Mouse (Mus musculus) cerebellum, adult 9-10 months (tissue): ENCODE results near the gene Nipal4.
A peak's percentile ranks its signal among the peaks of the same experiment; 100 is the strongest.

Experiments
- DNase-seq: peaks from one replicate; pipeline ENCODE4 v3.0.0; 2022

Gene Nipal4

GRCm38 (mm10) chr11:46156945-46157344 is 9.4 kb downstream of the Nipal4 start:
- DNase-seq, result no peak

DNA sequence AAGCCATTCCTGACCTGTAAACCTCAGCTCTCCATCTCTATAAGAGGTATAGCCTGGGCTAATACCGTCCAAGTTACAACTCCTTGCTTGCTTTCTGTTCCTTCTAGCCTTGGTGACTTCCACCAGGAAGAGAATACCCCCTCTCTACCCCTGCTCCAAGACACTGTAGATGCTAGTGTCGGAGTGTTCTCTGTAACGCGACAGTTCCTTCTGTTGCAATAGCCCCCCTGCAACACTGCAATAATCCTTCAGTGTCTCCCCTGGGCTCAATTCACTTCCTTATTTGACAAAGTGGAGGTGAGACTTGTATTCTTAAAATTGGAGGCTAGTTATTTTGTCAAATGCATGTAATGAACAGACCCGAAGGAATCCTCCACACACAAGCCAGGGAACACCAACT is 19.7 kb downstream of the Nipal4 start:
- no peak for DNase-seq

GRCm38 (mm10) chr11:46145163-46145875 is 21.0 kb downstream of the Nipal4 start:
- no peak for DNase-seq

GRCm38 (mm10) chr11:46143342-46143741 is 23.0 kb downstream of the Nipal4 start:
- DNase-seq, result no peak

GRCm38 (mm10) chr11:46134899-46135298 is 31.4 kb downstream of the Nipal4 start:
- no peak for DNase-seq

GRCm38 (mm10) chr11:46131022-46131986 is 35.0 kb downstream of the Nipal4 start:
- DNase-seq, result no peak

- DNase-seq, result peak; percentile 46
These were observed 37.8 kb downstream of the Nipal4 start for GRCm38 (mm10) chr11:46128548-46128945.

DNA sequence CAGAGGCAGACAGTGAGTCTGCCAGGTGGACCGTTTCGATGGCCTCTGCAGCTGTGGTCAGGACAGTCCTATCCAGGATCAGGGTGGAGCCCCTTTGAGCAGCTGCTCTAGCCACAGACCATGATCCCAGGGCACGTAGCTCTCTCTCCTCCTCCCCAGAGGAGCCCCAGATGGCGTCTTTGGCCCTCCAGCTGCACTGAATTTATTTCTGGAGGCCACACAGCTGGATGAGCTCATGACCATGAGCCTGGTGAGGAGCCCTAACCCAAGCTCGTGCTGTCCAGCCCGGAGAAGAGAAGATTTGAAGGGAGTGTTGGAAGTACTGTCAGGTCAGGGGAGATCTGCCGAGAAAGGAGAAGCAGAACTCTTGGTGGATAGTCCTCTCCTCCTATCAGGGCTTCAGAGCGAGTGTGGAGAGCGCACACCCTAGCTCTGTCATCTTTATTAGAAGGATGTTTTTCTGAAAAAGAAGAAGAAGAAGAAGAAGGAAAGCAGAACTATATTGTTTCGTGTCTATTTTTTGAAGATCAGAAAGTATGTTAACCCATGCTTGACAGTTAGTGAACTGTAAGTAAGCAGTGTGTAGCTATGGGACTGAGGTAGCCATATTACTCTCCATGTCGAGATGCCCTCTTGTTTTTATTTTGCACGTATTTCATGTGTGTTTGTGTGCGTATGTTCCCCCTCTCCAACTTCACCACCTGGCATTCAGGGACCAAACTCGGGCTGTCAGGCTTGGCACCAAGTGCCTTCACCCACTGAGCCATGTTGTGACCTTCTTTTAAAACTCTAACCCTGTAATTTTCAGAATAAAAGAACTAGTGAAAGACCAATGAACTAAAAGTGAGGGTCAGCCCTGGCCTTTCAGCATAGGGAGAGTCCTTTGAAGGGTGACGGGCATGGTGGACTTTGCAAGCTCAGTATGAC is 38.4 kb downstream of the Nipal4 start:
- DNase-seq, result no peak

DNA sequence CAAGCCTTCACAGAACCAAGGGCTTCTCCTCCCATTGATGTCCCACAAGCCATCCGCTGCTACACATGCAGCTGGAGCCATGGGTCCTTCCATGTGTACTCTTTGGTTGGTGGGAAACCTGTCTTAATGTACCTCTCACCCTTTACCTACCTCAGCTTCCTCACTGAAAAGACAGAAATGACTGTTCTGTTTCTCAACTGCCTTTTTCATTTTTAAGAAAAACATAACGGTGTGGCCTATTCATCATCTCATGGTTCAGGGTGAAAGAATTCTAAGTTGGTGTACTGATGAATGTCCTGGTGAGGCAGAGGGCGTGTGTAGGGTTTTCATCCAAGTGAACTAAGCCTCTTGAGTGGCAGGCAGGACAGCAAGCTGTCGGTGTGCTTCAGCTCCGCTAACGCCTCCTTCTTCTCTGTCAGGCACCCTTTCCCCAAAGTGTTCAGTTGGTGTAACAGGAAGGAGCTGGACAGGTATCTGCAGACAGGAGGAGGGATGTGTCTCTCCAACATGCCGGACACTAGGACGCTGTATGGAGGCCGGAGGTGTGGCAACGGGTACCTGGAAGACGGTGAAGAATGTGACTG is 39.4 kb downstream of the Nipal4 start:
- DNase-seq, result no peak

DNA sequence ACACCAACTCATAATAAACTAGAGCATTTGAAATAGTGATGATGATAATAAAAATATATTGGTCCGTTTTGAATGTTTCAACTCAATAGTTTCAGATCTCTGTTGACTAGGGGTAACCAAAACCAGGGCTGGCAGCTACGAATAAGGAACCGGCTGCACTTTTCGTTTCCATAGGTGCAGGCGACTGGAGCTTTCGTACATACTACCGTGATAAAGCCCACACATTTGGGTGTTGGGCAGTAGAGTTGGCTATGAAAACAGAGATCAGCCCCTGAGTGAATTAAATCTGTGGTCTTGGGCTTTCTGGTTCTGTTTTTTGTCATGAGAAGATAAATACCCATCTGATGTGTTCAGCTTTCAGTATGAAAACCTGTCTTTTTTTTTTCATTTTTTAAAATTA is 40.0 kb downstream of the Nipal4 start:
- DNase-seq, result no peak

DNA sequence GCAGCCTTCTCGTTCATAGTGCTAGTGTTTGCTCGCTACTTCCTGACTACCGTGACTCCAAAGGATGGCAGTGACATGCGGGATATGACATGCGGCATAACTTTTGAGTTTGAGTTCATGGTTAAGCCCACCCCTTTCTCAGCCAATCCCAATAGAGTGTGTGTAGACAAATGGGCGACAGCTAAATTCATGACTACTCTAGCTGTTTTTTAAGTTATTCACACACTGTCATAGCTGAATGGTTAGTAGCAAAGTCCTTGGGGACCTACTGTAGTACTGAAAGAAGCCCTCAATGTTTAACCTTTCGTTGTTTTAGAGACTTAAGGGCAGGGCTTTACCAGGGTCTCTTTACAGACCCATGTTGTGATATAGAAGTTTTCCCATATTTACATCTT is 40.5 kb downstream of the Nipal4 start:
- DNase-seq, result no peak

GRCm38 (mm10) chr11:46125093-46125834 is 41.0 kb downstream of the Nipal4 start:
- DNase-seq, result no peak

GRCm38 (mm10) chr11:46123328-46123866 is 42.9 kb downstream of the Nipal4 start:
- no peak for DNase-seq

DNA sequence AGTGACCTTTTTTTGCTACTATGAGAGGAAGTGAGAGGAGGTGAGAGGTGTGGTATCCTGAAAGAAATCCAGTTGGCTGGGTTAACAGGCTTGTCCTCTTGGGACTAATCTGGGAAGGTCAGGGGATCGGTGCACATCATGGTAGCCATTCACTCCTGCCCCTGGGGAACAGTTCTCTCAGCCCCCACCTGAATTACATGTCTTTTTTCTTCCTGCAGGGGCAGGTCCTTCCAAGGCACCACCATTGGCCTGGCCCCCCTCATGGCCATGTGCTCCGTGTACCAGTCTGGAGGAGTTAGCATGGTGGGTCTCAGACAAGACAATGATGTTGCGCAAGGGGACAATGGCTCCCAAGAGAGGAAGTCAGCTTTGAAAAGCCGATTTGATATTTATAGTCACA is 43.4 kb downstream of the Nipal4 start:
- DNase-seq, result no peak

DNA sequence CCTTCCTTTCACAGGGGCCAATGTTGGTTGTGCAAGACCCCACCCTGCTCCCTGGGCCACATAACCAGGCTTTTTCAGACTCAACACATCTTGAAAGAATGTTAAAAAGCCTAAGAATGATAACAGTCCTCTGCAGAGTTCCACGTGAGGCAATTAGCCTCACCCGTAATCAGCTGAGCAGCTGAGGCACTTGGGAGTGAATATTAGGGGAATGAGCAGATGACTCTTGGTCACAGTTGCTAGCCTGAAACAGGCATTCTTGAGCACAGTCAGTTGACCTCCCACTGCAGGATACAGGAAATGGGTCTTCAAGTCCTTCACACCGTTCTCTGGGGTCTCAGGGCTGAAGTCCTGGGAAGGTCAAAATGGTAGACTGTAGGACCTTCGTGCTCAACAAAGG is 44.6 kb downstream of the Nipal4 start:
- no peak for DNase-seq

GRCm38 (mm10) chr11:46120084-46120483 is 46.2 kb downstream of the Nipal4 start:
- DNase-seq, result no peak

GRCm38 (mm10) chr11:46119624-46120023 is 46.7 kb downstream of the Nipal4 start:
- DNase-seq, result no peak

DNA sequence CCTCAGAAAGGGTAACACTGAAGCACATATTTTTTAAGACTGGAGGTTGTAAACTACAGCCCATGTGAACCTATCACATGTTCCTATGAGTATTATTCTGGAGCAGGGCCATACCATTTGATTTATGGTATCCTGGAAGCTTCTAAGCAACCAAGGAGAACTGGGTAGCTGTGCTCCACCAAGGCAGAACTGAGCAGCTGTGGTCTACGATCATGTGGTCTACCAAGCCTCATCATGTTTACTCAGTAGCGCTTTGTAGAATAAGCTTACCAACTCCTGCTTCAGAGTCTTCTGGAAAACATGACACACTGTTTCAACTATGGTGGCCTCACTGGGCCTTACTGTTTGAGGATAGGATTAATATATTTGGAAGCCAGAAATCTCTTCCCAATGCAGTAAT is 49.8 kb downstream of the Nipal4 start:
- DNase-seq, result no peak

DNA sequence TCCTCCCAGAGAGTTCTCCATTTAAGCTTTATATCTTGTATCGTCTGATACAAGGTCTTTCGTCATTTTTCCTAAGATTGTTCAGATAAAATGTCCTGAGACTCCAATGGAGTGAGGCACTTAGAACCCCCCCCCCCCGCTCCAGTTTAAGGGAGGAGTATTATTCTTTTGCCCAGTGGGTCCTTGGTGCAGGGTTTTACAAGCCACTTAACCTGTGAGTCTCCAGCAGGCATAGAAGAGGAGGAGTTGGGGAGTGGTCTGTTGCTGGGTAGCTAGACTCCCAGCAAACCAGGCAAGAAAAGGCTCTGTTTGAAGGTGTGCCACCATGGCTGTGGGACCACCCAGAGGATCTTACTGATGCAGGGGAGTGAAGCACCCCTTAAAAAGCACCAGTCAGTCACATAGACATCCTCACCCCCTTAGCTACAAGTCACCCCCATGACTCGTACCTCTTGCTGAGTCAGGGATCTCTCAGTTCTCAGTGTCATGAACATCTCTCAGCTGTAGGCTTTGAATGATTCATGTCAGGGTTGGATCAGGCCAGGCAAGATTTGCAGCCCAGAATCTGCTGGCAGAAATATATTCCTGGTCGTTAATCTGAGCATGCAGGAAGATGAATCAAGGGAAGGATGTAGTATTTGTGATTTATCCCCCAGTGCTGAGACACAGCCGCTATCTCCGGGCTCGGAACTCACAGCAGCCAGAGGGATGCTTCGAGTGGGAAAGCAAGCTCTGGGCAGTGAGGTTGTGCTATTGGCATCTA is 50.7 kb downstream of the Nipal4 start:
- no peak for DNase-seq

- no peak for DNase-seq
These were observed 51.3 kb downstream of the Nipal4 start for GRCm38 (mm10) chr11:46115011-46115410.

GRCm38 (mm10) chr11:46114221-46114620 is 52.1 kb downstream of the Nipal4 start:
- DNase-seq, result peak; percentile 49
